Mouse (Mus musculus): ENCODE data around the gene Emc8. TPM values are rescaled to one million over a fixed set of nuclear protein-coding genes. Genes with fewer than 3 reads are reported as not detected.
A peak's percentile ranks its signal among the peaks of the same experiment; 100 is the strongest.

The Emc8 gene
- total and polyA plus RNA-seq, 2 experiments from 2014 or later, result 45.4 to 134 TPM

DNA sequence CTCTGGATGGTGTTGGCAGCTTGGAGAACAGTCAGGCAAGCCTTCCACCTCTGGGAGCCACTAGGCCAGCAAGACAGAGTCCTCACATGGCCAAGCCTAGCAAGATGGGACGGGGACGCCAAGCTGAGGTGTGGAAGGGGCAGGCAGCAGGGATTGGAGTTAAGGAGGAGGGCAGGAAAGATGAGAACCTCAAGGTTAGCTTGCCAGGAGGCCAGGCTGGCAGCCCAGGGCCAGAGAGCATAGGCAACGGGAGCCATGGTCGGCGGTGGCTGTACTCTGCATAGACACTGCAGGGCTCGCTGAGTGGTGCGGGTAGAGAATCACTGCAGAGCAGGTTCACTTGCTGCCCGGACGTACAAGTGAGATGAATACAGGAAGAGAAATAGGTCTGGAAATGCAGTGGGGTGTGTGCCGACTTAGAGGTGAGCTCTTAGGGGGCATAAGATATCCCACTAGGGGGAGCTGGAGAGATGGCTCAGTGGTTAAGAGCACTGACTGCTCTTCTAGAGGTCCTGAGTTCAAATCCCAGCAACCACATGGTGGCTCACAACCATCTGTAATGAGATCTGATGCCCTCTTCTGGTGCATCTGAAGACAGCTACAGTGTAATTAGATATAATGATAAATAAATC is 26.2 kb downstream of the Emc8 start:
- WGBS, result 76% methylated on average over 10 of the region's 10 CpGs
- TF ChIP-seq EP300 (IDR thresholded peaks at IDR 0.05; ENCODE audit: low read depth), result no peak
- 0 out of 2 replicates have a peak, but pooled peaks have one; percentile 1 for TF ChIP-seq CTCF (IDR thresholded peaks at IDR 0.05; ENCODE audit: low read depth)
- H3K4me1 ChIP-seq (ENCODE audit: control insufficient read depth, insufficient read depth), result peaks cover 12% of the 10 kb centered on the region; the same call in 1 of the 2 replicates

DNA sequence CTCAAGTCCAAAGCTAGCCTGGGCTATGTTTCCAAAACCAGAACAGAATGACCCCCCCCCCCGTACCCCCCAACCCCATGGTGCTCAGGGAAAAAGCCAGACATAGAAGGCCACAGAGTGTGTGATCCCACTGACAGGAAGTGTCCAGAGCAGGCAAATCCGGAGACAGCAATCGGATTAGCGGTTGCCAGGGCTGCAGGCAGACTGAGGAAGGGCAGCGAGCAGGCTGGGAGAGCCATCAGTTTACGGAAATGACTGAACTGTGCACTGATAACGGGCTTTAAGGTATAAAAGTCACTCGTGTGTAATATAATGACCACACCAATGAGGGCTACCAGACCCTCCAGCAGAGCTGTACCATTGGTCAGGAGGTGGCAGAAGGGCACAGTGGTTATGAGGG is 27.1 kb downstream of the Emc8 start:
- H3K27ac ChIP-seq (ENCODE audit: low read depth), result no peak overlapping the region
- peaks cover 12% of the 10 kb centered on the region; the same call in 1 of the 2 replicates for H3K4me1 ChIP-seq (ENCODE audit: control insufficient read depth, insufficient read depth)
- TF ChIP-seq EP300 (IDR thresholded peaks at IDR 0.05; ENCODE audit: low read depth) (no peak), CTCF (IDR thresholded peaks at IDR 0.05; ENCODE audit: low read depth) (no peak)
- H3K36me3 ChIP-seq (replicated peaks; ENCODE audit: control insufficient read depth, insufficient read depth, low read length), result no peaks in the 10 kb centered on the region
- 20% methylated on average over 8 of the region's 8 CpGs for WGBS
- no peaks in the 10 kb centered on the region for H3K9me3 ChIP-seq (replicated peaks; ENCODE audit: control insufficient read depth, low read length)
- H3K27me3 ChIP-seq (ENCODE audit: control insufficient read depth, insufficient read depth, low read length), result no peaks in the 10 kb centered on the region; the same call in 1 of the 2 replicates
- H3K4me2 ChIP-seq (ENCODE audit: low read depth, low read length), result no peak overlapping the region
- no peak overlapping the region for H3K4me3 ChIP-seq (ENCODE audit: low read depth, low read length)
- no peak overlapping the region for H3K9ac ChIP-seq (replicated peaks; ENCODE audit: low read depth, low read length)
- DNase-seq (ENCODE audit: low spot score) (no peak), ATAC-seq (ENCODE audit: insufficient read depth, low read depth) (no peak)

More for the DNA sequence above, 26.2 kb downstream of the Emc8 start:
- no peak for ATAC-seq (ENCODE audit: insufficient read depth, low read depth)
- DNase-seq (ENCODE audit: low spot score), result no peak
- Histone ChIP-seq H3K9ac (replicated peaks; ENCODE audit: low read depth, low read length) (no peak overlapping the region), H3K4me2 (ENCODE audit: low read depth, low read length) (no peak overlapping the region), H3K27ac (ENCODE audit: low read depth) (no peak overlapping the region), H3K27me3 (ENCODE audit: control insufficient read depth, insufficient read depth, low read length) (no peaks in the 10 kb centered on the region), H3K9me3 (replicated peaks; ENCODE audit: control insufficient read depth, low read length) (no peaks in the 10 kb centered on the region), H3K36me3 (replicated peaks; ENCODE audit: control insufficient read depth, insufficient read depth, low read length) (no peaks in the 10 kb centered on the region), H3K4me3 (ENCODE audit: low read depth, low read length) (no peak overlapping the region)

DNA sequence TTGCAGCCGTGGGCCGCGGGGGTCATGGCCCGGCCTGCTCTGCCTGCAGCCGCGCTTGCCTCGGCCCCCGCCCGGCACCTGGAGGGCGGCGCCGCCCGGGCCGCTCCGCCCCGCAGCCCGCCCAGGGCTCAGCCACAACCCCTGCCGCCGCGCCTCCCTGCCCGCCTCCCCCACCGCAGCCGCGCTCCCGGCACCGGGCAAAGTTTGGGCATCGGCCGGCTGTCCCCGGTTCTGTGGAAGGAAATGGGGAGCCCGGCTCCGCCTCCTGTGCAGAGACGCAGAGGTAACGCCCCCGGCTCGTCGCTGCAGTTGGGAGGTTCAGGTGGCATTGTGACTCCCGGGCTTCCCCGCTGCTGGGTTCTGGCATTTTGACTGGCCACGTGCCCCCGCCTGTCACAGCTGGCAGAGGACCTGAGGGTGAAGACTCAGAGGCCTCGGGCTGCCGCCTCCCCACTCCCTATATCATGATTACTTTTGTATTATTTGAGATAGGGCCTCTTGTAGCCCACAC is 34.0 kb downstream of the Emc8 start:
- no peak overlapping the region for H3K27ac ChIP-seq (ENCODE audit: low read depth)
- TF ChIP-seq EP300 (IDR thresholded peaks at IDR 0.05; ENCODE audit: low read depth) (no peak), CTCF (IDR thresholded peaks at IDR 0.05; ENCODE audit: low read depth) (no peak)
- H3K4me3 ChIP-seq (ENCODE audit: low read depth, low read length), result peak overlapping the region; percentile 59
- under 1% methylated on average over 28 of the region's 42 CpGs for WGBS
- ATAC-seq (ENCODE audit: insufficient read depth, low read depth) (peak; percentile 78), DNase-seq (ENCODE audit: low spot score) (peak; percentile 33)
- H3K36me3 ChIP-seq (replicated peaks; ENCODE audit: control insufficient read depth, insufficient read depth, low read length), result no peaks in the 10 kb centered on the region
- H3K27me3 ChIP-seq (ENCODE audit: control insufficient read depth, insufficient read depth, low read length), result peaks cover 2% of the 10 kb centered on the region; the same call in 1 of the 2 replicates
- peak overlapping the region; percentile 94 for H3K4me2 ChIP-seq (ENCODE audit: low read depth, low read length)
- H3K9ac ChIP-seq (replicated peaks; ENCODE audit: low read depth, low read length), result peak overlapping the region; percentile 55
- peaks cover 8% of the 10 kb centered on the region; the same call in 1 of the 2 replicates for H3K4me1 ChIP-seq (ENCODE audit: control insufficient read depth, insufficient read depth)
- H3K9me3 ChIP-seq (replicated peaks; ENCODE audit: control insufficient read depth, low read length), result no peaks in the 10 kb centered on the region

DNA sequence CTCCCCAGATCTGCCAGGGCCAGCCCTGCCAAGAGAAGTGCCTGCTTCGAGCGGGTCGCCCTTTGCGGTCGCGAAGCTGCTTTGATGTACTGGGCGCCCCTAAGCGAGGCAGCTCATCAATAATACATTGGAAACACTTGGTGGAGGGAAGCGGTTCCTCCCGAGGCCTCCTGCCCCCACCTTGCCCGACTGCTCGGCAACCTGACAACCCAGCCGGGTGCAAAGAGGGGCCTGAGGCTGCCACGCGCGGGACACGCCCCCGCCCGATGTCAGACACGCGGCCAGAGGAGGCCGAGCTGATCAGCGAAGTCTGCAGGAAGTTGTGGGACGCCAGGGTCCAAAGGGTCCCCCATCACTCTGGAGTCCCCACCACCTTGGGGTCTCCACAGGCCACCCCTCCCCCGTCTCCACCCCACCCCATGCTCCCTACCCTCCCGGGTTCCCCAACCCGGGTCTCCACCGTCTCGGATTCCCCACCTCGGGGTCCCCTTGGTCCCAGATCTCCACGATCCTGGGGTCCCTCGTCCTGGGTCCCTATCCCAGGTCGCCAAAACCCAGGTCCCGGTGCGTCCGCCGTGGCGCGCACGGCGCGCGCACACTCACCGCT is 34.6 kb downstream of the Emc8 start:
- peaks cover 2% of the 10 kb centered on the region; the same call in 1 of the 2 replicates for H3K27me3 ChIP-seq (ENCODE audit: control insufficient read depth, insufficient read depth, low read length)
- no peaks in the 10 kb centered on the region for H3K36me3 ChIP-seq (replicated peaks; ENCODE audit: control insufficient read depth, insufficient read depth, low read length)
- no peak for TF ChIP-seq CTCF (IDR thresholded peaks at IDR 0.05; ENCODE audit: low read depth)
- no peak for TF ChIP-seq EP300 (IDR thresholded peaks at IDR 0.05; ENCODE audit: low read depth)
- H3K4me3 ChIP-seq (ENCODE audit: low read depth, low read length), result peak overlapping the region; percentile 59
- peaks cover 8% of the 10 kb centered on the region; the same call in 1 of the 2 replicates for H3K4me1 ChIP-seq (ENCODE audit: control insufficient read depth, insufficient read depth)
- 2% methylated on average over 42 of the region's 44 CpGs for WGBS
- ATAC-seq (ENCODE audit: insufficient read depth, low read depth) (no peak), DNase-seq (ENCODE audit: low spot score) (no peak)
- H3K4me2 ChIP-seq (ENCODE audit: low read depth, low read length), result peak overlapping the region; percentile 94
- no peak overlapping the region for H3K27ac ChIP-seq (ENCODE audit: low read depth)
- H3K9ac ChIP-seq (replicated peaks; ENCODE audit: low read depth, low read length), result peak overlapping the region; percentile 55
- no peaks in the 10 kb centered on the region for H3K9me3 ChIP-seq (replicated peaks; ENCODE audit: control insufficient read depth, low read length)

DNA sequence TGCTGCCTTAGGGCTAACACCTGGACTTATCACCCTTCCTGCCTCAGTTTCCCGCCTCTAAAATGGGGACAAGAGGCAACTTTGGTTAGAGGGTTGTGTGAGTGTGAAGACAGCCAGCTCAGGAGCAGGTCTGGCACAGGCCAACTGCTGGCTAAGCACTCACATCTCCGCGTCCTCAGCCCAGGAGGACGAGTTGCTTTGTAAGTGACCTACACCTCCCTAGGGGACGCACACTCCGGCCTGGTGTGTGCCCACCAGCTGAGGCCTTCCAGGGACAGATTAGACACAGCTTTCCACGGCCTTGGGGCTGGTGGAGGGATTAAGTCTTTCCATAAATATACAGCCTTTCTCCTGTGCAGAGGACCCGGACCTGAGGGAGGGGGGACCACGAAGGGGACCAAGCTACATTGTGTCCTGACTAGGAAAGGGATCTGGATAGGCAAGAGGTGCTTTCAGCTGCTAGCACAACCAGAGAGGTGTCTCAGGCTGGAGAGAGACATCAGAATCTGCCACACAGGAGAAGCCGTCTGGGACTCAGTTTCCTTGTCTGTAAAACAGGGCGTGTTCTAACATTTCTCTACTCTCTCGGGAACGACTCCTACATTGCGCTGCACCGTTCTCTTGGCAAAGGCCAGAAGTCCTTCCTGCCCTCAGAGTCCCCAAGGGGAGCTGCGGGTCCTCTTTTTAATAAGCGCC is 35.3 kb downstream of the Emc8 start:
- Histone ChIP-seq H3K4me2 (ENCODE audit: low read depth, low read length) (peak overlapping the region; percentile 94), H3K36me3 (replicated peaks; ENCODE audit: control insufficient read depth, insufficient read depth, low read length) (no peaks in the 10 kb centered on the region), H3K4me1 (ENCODE audit: control insufficient read depth, insufficient read depth) (peaks cover 8% of the 10 kb centered on the region; the same call in 1 of the 2 replicates), H3K27ac (ENCODE audit: low read depth) (no peak overlapping the region), H3K4me3 (ENCODE audit: low read depth, low read length) (peak overlapping the region; percentile 59), H3K27me3 (ENCODE audit: control insufficient read depth, insufficient read depth, low read length) (peaks cover 2% of the 10 kb centered on the region; the same call in 1 of the 2 replicates), H3K9me3 (replicated peaks; ENCODE audit: control insufficient read depth, low read length) (no peaks in the 10 kb centered on the region), H3K9ac (replicated peaks; ENCODE audit: low read depth, low read length) (no peak overlapping the region)
- DNase-seq (ENCODE audit: low spot score), result no peak
- ATAC-seq (ENCODE audit: insufficient read depth, low read depth), result no peak
- TF ChIP-seq EP300 (IDR thresholded peaks at IDR 0.05; ENCODE audit: low read depth) (no peak), CTCF (IDR thresholded peaks at IDR 0.05; ENCODE audit: low read depth) (no peak)
- 44% methylated on average over 17 of the region's 17 CpGs for WGBS

All from heart, postnatal 0 days (tissue).